Mouse (Mus musculus): ENCODE data around the gene Ankrd40.

DNA sequence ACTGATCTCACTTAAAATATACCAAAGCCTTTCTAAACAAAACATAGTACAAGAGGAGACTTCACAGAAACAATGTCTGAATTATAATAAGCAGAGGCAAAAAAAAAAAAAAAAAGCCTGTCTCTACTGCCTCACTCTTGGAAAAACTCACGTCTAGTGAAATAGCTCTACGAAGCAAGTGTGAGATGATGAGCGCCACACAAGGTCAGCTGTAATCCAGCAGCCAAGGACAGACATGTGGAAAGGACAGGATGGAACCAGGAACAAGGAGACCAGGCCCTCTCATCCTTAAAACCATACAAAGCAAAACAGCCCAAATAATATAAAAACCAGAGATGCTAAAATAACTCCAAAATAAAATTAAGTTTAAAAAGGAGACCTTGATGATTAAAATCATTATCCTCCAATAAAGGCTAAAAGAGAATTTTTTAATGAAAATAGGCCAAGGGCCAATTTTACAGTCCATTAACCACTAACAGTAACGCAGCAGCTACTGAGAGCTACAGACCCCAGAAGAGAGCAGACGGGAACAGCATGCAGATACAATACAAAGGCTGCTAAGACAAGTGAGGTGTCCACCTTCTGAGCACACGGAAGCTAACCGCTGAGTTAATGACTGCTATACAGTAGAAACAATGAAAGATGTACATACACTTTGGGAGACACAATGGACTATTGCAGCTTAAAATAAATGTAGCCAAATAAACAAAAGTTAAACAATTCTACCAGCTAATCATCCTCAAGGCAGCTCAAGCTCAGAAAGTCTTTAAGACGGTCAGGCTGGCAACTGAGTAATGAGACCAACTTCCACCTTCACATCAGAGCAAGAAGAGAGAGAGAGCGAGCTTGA is 32.6 kb upstream of the Ankrd40 start:
- TF ChIP-seq CTCF (IDR thresholded peaks at IDR 0.05; ENCODE audit: extremely low read depth, insufficient read length, insufficient replicate concordance, low read depth, low read length): no peak
- no peak for TF ChIP-seq POLR2A (IDR thresholded peaks at IDR 0.05; ENCODE audit: low read depth, low read length)

Measured in small intestine, adult 2 months (tissue).